Mouse (Mus musculus) kidney, adult 2 months (tissue): Measurements from ENCODE around the gene Wdr34.

Experiments
- CTCF ChIP-seq: fragments of 200-500 bp; conservative IDR thresholded peaks from 2 replicates; pipeline ENCODE4 v1.5.1; 2011; ENCODE audit warnings: low read depth, mild to moderate bottlenecking, control low read depth, low read length, moderate library complexity, mixed read lengths; ENCODE audit not compliant: insufficient read depth, insufficient read length
- POLR2A ChIP-seq: fragments of 200-500 bp; IDR thresholded peaks from one replicate; pipeline ENCODE4 v1.6.1; 2011; ENCODE audit warnings: low read depth, low read length, control low read depth

DNA sequence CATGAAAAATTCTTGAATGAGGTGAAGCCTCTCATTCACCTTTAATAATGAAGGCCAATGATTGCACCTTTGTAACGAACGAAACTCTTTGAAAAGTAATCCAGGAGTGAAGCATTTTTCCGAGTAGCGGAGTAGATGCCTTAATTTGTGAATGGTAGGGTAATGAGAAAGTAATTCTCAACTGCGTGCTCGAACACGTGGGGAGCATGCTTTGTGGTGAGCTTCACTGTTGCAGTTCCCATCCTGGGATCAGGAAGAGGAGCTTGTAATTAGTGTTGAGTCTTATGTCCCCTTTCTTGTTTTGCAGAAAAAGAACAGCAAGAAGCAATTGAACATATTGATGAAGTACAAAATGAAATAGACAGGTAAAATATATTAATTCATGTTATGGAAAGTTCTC, 19.3 kb upstream of the Wdr34 start:
- TF ChIP-seq CTCF (no peak), POLR2A (no peak)
